Mouse (Mus musculus) spleen, adult 2 months (tissue): Measurements from ENCODE around the gene Mbip.

Experiments
- CTCF ChIP-seq: fragments of 200-500 bp; IDR thresholded peaks from 2 replicates; pipeline ENCODE4 v1.5.1; 2011; ENCODE audit warnings: mild to moderate bottlenecking, inconsistent platforms; ENCODE audit not compliant: insufficient read depth, insufficient read length, insufficient replicate concordance; ENCODE audit errors: extremely low read depth
- POLR2A ChIP-seq: fragments of 200-500 bp; IDR thresholded peaks from 2 replicates; pipeline ENCODE4 v1.6.1; 2011; ENCODE audit warnings: low read depth, low read length, inconsistent platforms

DNA sequence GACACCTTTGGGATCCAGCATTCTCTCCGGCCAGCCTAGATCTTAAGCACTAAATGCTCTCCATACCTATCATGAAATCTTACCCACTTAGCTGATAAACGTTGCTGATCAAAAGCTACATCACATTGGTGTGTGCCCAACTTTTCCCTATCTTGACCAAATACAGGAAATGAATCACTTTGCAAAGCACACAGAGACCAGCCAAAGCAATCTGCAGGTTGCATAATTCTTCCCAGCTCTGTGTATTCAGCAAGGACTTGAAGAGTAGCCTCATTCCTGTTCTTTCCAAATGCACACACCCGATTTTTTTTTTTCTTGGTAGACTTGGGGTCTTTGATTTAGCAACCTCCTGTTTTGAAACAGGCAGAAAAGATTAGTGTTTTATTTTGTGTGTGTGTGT is 57.1 kb downstream of the Mbip start:
- TF ChIP-seq CTCF (no peak), POLR2A (no peak)
